Mouse (Mus musculus) large intestine, adult 2 months (tissue): Measurements from ENCODE around the gene C1qa. TPM values are rescaled to one million over a fixed set of nuclear protein-coding genes. Genes with fewer than 3 reads are reported as not detected.

Source experiments
- DNase-seq: peaks from one replicate; pipeline ENCODE4 v3.0.0-alpha.2; 2012; ENCODE audit warnings: low read depth, low spot score
- WGBS: fragments of 180-500 bp; shearing (Covaris S2); methylation state at CpG from one replicate; pipeline ENCODE4 v1.1.7; 2018; 5-methylcytosine and 5-hydroxymethylcytosine counted together
- polyA plus RNA-seq: library from polyadenylated mRNA; depleted of rRNA; stranded (reverse); fragments of >200 nt; gene quantifications from 2 replicates; pipeline ENCODE4 v1.2.3, GENCODE M21; 2012; rRNA removed

The C1qa gene
- 94.7 and 103 TPM in 2 replicates for polyA plus RNA-seq

DNA sequence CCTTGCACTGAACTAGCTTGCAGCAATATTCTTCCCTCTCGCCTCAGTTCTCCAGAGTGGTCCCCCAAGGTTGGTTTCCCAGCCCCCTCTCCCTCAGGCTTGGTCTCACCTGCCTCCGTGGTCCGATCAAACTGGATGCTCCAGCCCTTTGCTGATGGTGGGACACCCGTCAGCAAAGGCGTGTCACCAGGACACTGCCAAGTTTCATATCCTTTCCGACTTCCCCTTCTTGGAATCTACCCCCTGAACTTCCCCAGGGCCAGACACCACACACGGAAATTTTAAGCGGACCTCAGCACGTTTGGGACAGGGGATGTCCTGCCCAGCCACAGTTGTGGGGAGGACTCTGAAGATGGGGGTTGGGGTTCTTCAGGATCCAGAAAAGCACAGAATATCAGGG, at the start of gene C1qa:
Gene C1qa, minus strand, starts transcription at position 167 of the 400 bp plus-strand sequence.
- DNase-seq = no peak
- 52% methylated on average over 9 of the region's 9 CpGs for WGBS

DNA sequence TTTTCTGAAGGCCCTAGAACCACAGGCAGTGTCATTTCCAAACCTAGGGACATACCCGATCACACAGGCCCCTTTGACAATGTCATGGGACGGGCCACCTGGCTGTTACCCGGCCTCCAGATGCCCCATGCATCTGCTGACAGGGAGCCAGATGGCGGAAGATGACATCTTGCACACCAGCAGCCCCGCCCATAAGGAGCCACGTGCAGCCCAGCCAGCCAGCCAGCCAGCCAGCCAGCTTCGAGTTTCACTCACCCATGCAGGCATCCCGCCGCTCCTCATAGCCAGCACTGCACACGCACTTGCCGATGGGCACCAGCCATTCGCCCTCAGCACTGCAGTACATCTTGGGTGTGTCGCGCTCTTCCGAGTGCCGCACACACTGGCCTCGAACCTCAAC, 46.8 kb upstream of the C1qa start:
- DNase-seq = no peak
- 59% methylated on average over 17 of the region's 17 CpGs for WGBS

- DNase-seq = no peak
- 79% methylated on average over 11 of the region's 11 CpGs for WGBS
These were observed 46.2 kb upstream of the C1qa start for GRCm38 (mm10) chr4:136944558-136945350.

DNA sequence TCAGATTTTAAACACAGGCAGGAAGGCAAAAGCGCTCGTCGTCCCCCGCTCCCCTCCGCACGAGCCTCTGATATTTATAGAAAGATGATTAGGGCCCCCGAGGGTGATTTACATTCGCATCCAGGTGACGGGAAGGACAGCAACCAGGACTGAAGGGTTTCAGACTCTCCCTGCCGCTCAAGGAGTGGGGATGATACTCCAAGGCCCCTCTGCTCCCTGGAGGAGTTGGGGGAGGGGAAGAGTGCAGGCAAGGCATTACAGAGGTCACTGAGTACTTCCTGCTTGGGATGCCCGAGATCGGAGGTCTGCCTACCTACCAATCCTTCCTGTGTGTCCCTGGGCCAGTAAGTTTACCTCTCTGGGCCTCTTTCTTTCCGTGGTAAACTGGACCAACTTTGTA, 44.6 kb upstream of the C1qa start:
- no peak for DNase-seq
- 37% methylated on average over 13 of the region's 13 CpGs for WGBS

GRCm38 (mm10) chr4:136942761-136943160, 44.2 kb upstream of the C1qa start:
- WGBS = 30% methylated on average over 18 of the region's 18 CpGs
- DNase-seq = no peak

- no peak for DNase-seq
- WGBS = 88% methylated on average over 5 of the region's 5 CpGs
These were observed 39.3 kb upstream of the C1qa start for GRCm38 (mm10) chr4:136937935-136938334.

- 56% methylated on average over 4 of the region's 4 CpGs for WGBS
These were observed 38.7 kb upstream of the C1qa start for GRCm38 (mm10) chr4:136937344-136937743.

GRCm38 (mm10) chr4:136934746-136935613, 36.4 kb upstream of the C1qa start:
- no peak for DNase-seq
- 39% methylated on average over 18 of the region's 18 CpGs for WGBS

More at GRCm38 (mm10) chr4:136937344-136937743, 38.7 kb upstream of the C1qa start:
- no peak for DNase-seq

DNA sequence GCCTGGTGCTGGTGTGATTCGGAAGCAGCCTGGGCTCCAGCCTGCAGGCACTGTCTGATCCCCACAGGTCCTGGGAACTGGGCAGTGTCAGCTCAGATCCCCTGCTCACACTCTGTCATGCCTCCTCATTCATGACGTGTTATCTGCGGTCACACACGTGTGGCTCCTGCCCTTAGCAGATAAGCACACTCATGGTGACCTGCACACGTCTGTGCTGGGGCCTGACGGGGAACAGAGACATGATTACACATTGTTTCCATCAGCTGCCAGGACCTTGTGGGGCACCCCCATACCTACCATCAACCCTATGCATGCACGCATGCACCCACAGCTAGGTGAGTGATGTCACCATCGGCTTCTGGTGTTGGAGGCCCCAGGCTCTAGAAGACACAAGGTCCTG, 31.9 kb upstream of the C1qa start:
- 80% methylated on average over 8 of the region's 8 CpGs for WGBS
- no peak for DNase-seq

- DNase-seq = no peak
- 13% methylated on average over 5 of the region's 5 CpGs for WGBS
These were observed 30.3 kb upstream of the C1qa start for GRCm38 (mm10) chr4:136928928-136929327.

GRCm38 (mm10) chr4:136925804-136926203, 27.2 kb upstream of the C1qa start:
- WGBS = 23% methylated on average over 15 of the region's 15 CpGs
- no peak for DNase-seq

- DNase-seq = no peak
- 7% methylated on average over 6 of the region's 6 CpGs for WGBS
These were observed 25.9 kb upstream of the C1qa start for GRCm38 (mm10) chr4:136924529-136924928.

GRCm38 (mm10) chr4:136919526-136919925, 20.9 kb upstream of the C1qa start:
- no peak for DNase-seq
- 76% methylated on average over 3 of the region's 3 CpGs for WGBS

DNA sequence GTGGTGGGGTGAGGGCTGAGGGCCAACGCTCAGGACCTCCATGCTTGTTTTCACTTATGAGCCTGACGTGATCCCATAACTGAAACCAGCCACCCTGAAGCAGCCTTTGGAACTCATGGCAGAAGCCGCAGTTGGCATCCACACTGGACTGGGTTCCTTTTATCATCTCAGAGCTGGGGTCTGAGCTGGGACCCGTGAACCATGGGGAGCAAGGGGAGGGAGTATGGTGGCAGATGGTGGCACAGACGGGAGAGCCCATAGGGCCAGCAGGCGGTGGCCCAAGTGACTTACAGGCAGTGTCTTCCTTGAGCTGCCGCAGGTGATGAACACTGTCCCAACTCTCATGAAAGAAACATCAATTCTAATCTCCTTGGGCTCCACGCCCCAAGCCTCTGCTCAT, 20.2 kb upstream of the C1qa start:
- no peak for DNase-seq
- WGBS = 84% methylated on average over 8 of the region's 8 CpGs

GRCm38 (mm10) chr4:136917165-136917524, 18.5 kb upstream of the C1qa start:
- DNase-seq = no peak
- WGBS = 44% methylated on average over 7 of the region's 7 CpGs

DNA sequence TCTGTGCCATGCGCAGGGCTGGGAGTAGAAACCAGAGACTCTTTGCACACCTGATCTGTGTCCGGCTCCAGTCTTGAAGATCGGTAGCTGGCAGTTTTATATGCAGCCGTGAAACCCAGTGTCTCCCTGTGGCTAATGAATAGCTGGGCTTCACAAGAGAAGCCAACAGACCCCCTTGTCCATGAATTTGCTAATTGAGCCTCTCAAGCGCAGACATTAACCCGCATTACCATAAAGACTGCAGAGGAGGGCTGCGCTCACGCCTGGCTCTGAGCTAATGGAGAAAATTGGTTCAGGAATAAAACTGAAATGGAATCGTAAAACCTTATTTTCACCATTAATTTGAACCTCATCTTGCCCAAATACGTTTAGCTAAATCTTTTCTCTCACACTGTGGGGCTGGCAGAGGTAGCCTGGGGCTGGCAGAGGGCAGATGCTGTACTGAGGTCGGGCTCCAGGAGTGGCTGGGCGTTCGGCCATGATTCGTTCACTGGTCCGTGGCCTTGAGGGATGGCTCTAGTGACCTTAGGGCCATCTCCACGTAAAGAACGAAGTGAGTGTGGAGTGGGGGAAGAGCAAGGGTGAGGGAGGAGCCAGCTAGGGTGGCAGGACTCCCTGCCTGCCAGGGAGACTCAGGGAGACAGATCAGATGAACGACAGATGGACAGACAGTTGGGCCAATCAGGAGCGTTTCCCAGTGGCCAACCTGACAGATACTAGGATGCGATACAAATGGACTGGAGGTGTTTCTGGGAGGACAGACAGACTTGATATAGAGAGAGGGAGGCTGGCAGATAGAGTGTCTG, 18.0 kb upstream of the C1qa start:
- WGBS = 68% methylated on average over 20 of the region's 20 CpGs
- DNase-seq = no peak

GRCm38 (mm10) chr4:136912841-136913240, 14.2 kb upstream of the C1qa start:
- 36% methylated on average over 9 of the region's 9 CpGs for WGBS

GRCm38 (mm10) chr4:136911804-136912203, 13.2 kb upstream of the C1qa start:
- 39% methylated on average over 9 of the region's 9 CpGs for WGBS
- no peak for DNase-seq

More at GRCm38 (mm10) chr4:136912841-136913240, 14.2 kb upstream of the C1qa start:
- DNase-seq = no peak

GRCm38 (mm10) chr4:136911211-136911646, 12.6 kb upstream of the C1qa start:
- 19% methylated on average over 17 of the region's 17 CpGs for WGBS

DNA sequence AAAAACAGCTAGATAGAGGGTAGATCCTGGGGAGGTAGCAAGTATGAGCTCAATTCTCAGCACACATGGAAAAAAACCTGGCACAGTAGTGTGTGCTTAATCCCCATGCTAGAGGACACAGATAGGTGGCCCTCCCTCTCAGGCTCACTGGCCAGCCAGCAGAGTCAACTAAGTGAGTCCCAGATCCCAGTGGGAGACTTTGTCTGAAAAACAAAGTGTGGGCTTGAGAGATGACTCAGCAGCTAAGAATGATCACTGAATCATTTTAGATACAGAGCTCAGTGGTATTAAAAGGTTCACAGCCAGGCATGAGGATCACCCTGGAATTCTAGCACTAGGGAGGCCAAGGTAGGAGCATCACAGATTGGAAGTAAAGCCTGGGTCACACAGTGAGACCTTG, 9.2 kb upstream of the C1qa start:
- no peak for DNase-seq

More at GRCm38 (mm10) chr4:136911211-136911646, 12.6 kb upstream of the C1qa start:
- no peak for DNase-seq
